Mouse (Mus musculus) gastrocnemius, postnatal 36 days (tissue): ENCODE measurements at regions not wholly inside any gene's neighbourhood (a gene's known extent, or its start where the extent isn't known, plus 50 kb on each side); places are given as distances from the start of the nearest gene placed in this dataset.

Source experiments
- DNase-seq, 2 experiments: peaks; one replicate each; pipeline ENCODE4 v3.0.0; 2022
- intact Hi-C: fragments of 180-260 bp; cut with DNase I; formaldehyde crosslinking; loops from one replicate; pipeline ENCODE4 v1.15.1; 2025

- no peak for DNase-seq
- intact Hi-C loops = no loop called here
Measured at GRCm38 (mm10) chr5:95864252-95864651, 88.5 kb downstream of the E330014E10Rik start.

- DNase-seq = no peak
- intact Hi-C loops = no loop called here
Measured at GRCm38 (mm10) chr5:95864725-95865492, 89.1 kb downstream of the E330014E10Rik start.

GRCm38 (mm10) chr5:95865516-95865915 lies 89.7 kb downstream of the E330014E10Rik start:
- intact Hi-C loops = no loop called here
- no peak for DNase-seq

- intact Hi-C loops = no loop called here
Measured at GRCm38 (mm10) chr5:95866848-95867495, 89.8 kb upstream of the Cxcl13 start.

GRCm38 (mm10) chr5:95870336-95870845 lies 86.4 kb upstream of the Cxcl13 start:
- DNase-seq = no peak
- intact Hi-C loops = no loop called here

More at GRCm38 (mm10) chr5:95866848-95867495, 89.8 kb upstream of the Cxcl13 start:
- no peak for DNase-seq

- DNase-seq = no peak
- intact Hi-C loops = no loop called here
Measured at GRCm38 (mm10) chr5:95874969-95875368, 81.8 kb upstream of the Cxcl13 start.

- intact Hi-C loops = loop anchor here (2.0 to 5.0 kb wide), 2 partner anchors 70 to 91 kb away; no protein-coding TSS in a partner anchor
- peak; percentile 41 to 67 for DNase-seq
Measured at GRCm38 (mm10) chr5:95880914-95881313, 75.8 kb upstream of the Cxcl13 start.
